Mouse (Mus musculus): Measurements from ENCODE around the gene Crygb. TPM values are rescaled to one million over a fixed set of nuclear protein-coding genes. Genes with fewer than 3 reads are reported as not detected.
A peak's percentile ranks its signal among the peaks of the same experiment; 100 is the strongest.

Crygb gene
- not detected in 2 replicates for polyA plus RNA-seq (2016; fragmentation: Nextera tagmentation; extraction: Ambion mirVana)

- Histone ChIP-seq H3K4me3 (no peak within 1 kb of the TSS), H3K36me3 (no peaks in the 10 kb centered on the region), H3K9me3 (no peaks in the 10 kb centered on the region), H3K4me1 (replicated peaks) (0 out of 2 replicates have a peak, but pooled peaks cover 3% of the 10 kb centered on the region), H3K27ac (no peak within 1 kb of the TSS), H3K27me3 (ENCODE audit: insufficient read depth, poor library complexity, severe bottlenecking) (no peaks in the 10 kb centered on the region)
- WGBS: 38% methylated on average over 7 of the region's 7 CpGs
- DNase-seq (ENCODE audit: low spot score): no peak
Measured at GRCm38 (mm10) chr1:65082188-65082587, at the start of gene Crygb. Crygb (minus strand) TSS chr1:65082288.

- no peaks in the 10 kb centered on the region for H3K9me3 ChIP-seq
- DNase-seq (ENCODE audit: low spot score): no peak
- WGBS: 93% methylated on average over 1 of the region's 1 CpGs
- no peaks in the 10 kb centered on the region for H3K4me1 ChIP-seq (replicated peaks)
- no peak overlapping the region for H3K4me3 ChIP-seq
- no peak overlapping the region for H3K27ac ChIP-seq
- H3K36me3 ChIP-seq: no peaks in the 10 kb centered on the region
- H3K27me3 ChIP-seq (ENCODE audit: insufficient read depth, poor library complexity, severe bottlenecking): no peaks in the 10 kb centered on the region
Measured at GRCm38 (mm10) chr1:65131671-65132070, 49.6 kb upstream of the Crygb start.

GRCm38 (mm10) chr1:65130226-65130625, 48.1 kb upstream of the Crygb start:
- WGBS: 73% methylated on average over 3 of the region's 3 CpGs

GRCm38 (mm10) chr1:65129634-65130180, 47.6 kb upstream of the Crygb start:
- 78% methylated on average over 3 of the region's 3 CpGs for WGBS
- H3K9me3 ChIP-seq: no peaks in the 10 kb centered on the region
- no peak overlapping the region for H3K27ac ChIP-seq
- no peaks in the 10 kb centered on the region for H3K36me3 ChIP-seq
- no peak for DNase-seq (ENCODE audit: low spot score)
- no peak overlapping the region for H3K4me3 ChIP-seq
- no peaks in the 10 kb centered on the region for H3K27me3 ChIP-seq (ENCODE audit: insufficient read depth, poor library complexity, severe bottlenecking)
- no peaks in the 10 kb centered on the region for H3K4me1 ChIP-seq (replicated peaks)

More at GRCm38 (mm10) chr1:65130226-65130625, 48.1 kb upstream of the Crygb start:
- no peaks in the 10 kb centered on the region for H3K9me3 ChIP-seq
- H3K4me3 ChIP-seq: no peak overlapping the region
- DNase-seq (ENCODE audit: low spot score): no peak
- no peak overlapping the region for H3K27ac ChIP-seq
- no peaks in the 10 kb centered on the region for H3K27me3 ChIP-seq (ENCODE audit: insufficient read depth, poor library complexity, severe bottlenecking)
- no peaks in the 10 kb centered on the region for H3K4me1 ChIP-seq (replicated peaks)
- no peaks in the 10 kb centered on the region for H3K36me3 ChIP-seq

- Histone ChIP-seq H3K4me3 (peak within 1 kb of the TSS; percentile 36), H3K36me3 (no peaks in the 10 kb centered on the region), H3K27me3 (ENCODE audit: insufficient read depth, poor library complexity, severe bottlenecking) (no peaks in the 10 kb centered on the region), H3K27ac (no peak within 1 kb of the TSS), H3K4me1 (replicated peaks) (peaks cover 6% of the 10 kb centered on the region), H3K9me3 (no peaks in the 10 kb centered on the region)
- WGBS: 32% methylated on average over 9 of the region's 9 CpGs
- no peak for DNase-seq (ENCODE audit: low spot score)
Measured at GRCm38 (mm10) chr1:65122574-65123372, 40.7 kb upstream of the Crygb start, which contains the start of gene D630023F18Rik. D630023F18Rik (minus strand) TSS chr1:65123214.

GRCm38 (mm10) chr1:65119438-65119837, 37.4 kb upstream of the Crygb start, which contains the start of gene Gm28845:
Gm28845 (minus strand) TSS chr1:65119558.
- Histone ChIP-seq H3K9me3 (no peaks in the 10 kb centered on the region), H3K36me3 (no peaks in the 10 kb centered on the region), H3K27ac (no peak within 1 kb of the TSS), H3K4me1 (replicated peaks) (peaks cover 6% of the 10 kb centered on the region), H3K27me3 (ENCODE audit: insufficient read depth, poor library complexity, severe bottlenecking) (no peaks in the 10 kb centered on the region), H3K4me3 (no peak within 1 kb of the TSS)
- no peak for DNase-seq (ENCODE audit: low spot score)
- 79% methylated on average over 1 of the region's 1 CpGs for WGBS

GRCm38 (mm10) chr1:65118150-65118913, 36.2 kb upstream of the Crygb start:
- no peaks in the 10 kb centered on the region for H3K27me3 ChIP-seq (ENCODE audit: insufficient read depth, poor library complexity, severe bottlenecking)
- no peaks in the 10 kb centered on the region for H3K9me3 ChIP-seq
- H3K36me3 ChIP-seq: no peaks in the 10 kb centered on the region
- DNase-seq (ENCODE audit: low spot score): no peak
- no peak overlapping the region for H3K4me3 ChIP-seq
- WGBS: 78% methylated on average over 8 of the region's 8 CpGs
- peaks cover 6% of the 10 kb centered on the region for H3K4me1 ChIP-seq (replicated peaks)
- H3K27ac ChIP-seq: no peak overlapping the region

- Histone ChIP-seq H3K27ac (no peak overlapping the region), H3K27me3 (ENCODE audit: insufficient read depth, poor library complexity, severe bottlenecking) (no peaks in the 10 kb centered on the region), H3K9me3 (no peaks in the 10 kb centered on the region), H3K4me1 (replicated peaks) (peaks cover 9% of the 10 kb centered on the region), H3K36me3 (no peaks in the 10 kb centered on the region), H3K4me3 (no peak overlapping the region)
- no peak for DNase-seq (ENCODE audit: low spot score)
- 91% methylated on average over 5 of the region's 5 CpGs for WGBS
Measured at GRCm38 (mm10) chr1:65113536-65114172, 31.6 kb upstream of the Crygb start.

- H3K4me3 ChIP-seq: peak overlapping the region; percentile 18; the same call in 1 of the 2 replicates
- peak overlapping the region; percentile 47; the same call in 1 of the 2 replicates for H3K27ac ChIP-seq
- no peaks in the 10 kb centered on the region for H3K9me3 ChIP-seq
- H3K36me3 ChIP-seq: no peaks in the 10 kb centered on the region
- peak; percentile 36 for DNase-seq (ENCODE audit: low spot score)
- peaks cover 9% of the 10 kb centered on the region for H3K4me1 ChIP-seq (replicated peaks)
- H3K27me3 ChIP-seq (ENCODE audit: insufficient read depth, poor library complexity, severe bottlenecking): no peaks in the 10 kb centered on the region
- 55% methylated on average over 14 of the region's 14 CpGs for WGBS
Measured at GRCm38 (mm10) chr1:65112807-65113196, 30.7 kb upstream of the Crygb start.

GRCm38 (mm10) chr1:65112031-65112806, 30.1 kb upstream of the Crygb start:
- Histone ChIP-seq H3K36me3 (no peaks in the 10 kb centered on the region), H3K4me3 (peak overlapping the region; percentile 18; the same call in 1 of the 2 replicates), H3K27ac (peak overlapping the region; percentile 47; the same call in 1 of the 2 replicates)

GRCm38 (mm10) chr1:65109756-65110435, 27.8 kb upstream of the Crygb start:
- Histone ChIP-seq H3K27me3 (ENCODE audit: insufficient read depth, poor library complexity, severe bottlenecking) (no peaks in the 10 kb centered on the region), H3K9me3 (no peaks in the 10 kb centered on the region), H3K4me3 (no peak overlapping the region), H3K4me1 (replicated peaks) (peaks cover 9% of the 10 kb centered on the region), H3K36me3 (no peaks in the 10 kb centered on the region), H3K27ac (no peak overlapping the region)
- WGBS: 72% methylated on average over 25 of the region's 25 CpGs
- DNase-seq (ENCODE audit: low spot score): no peak

More at GRCm38 (mm10) chr1:65112031-65112806, 30.1 kb upstream of the Crygb start:
- WGBS: 17% methylated on average over 8 of the region's 8 CpGs
- peak; percentile 77 for DNase-seq (ENCODE audit: low spot score)
- H3K4me1 ChIP-seq (replicated peaks): peaks cover 9% of the 10 kb centered on the region
- H3K9me3 ChIP-seq: no peaks in the 10 kb centered on the region
- no peaks in the 10 kb centered on the region for H3K27me3 ChIP-seq (ENCODE audit: insufficient read depth, poor library complexity, severe bottlenecking)
